Mouse (Mus musculus): ENCODE data around the gene Gm5105. TPM values are rescaled to one million over a fixed set of nuclear protein-coding genes. Genes with fewer than 3 reads are reported as not detected.
A peak's percentile ranks its signal among the peaks of the same experiment; 100 is the strongest.

Gm5105 gene
- under 1 TPM in 1 of 2 experiments, not detected in 1; 0.30 TPM for total RNA-seq (2021)

DNA sequence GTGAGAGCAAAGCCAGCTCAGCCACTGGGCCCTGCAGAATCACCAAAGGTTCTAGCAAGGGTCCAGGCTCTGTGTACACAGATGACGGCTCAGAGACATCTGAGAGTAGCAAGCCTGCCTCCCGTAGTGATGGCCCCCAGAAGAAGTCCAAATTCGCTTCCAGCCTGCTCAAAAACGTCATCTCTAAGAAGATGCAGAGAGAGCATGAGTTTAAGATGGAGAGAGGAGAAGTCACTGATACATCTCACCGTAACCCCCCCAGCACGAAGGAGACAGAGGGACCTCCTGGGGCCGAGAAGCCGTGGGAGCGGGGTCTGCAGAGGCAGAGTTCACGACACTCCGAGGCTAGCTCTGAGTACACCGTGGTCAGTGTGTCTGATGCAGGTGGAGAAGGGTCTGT, at the start of gene Gm5105:
Gm5105 (minus strand) TSS at position 101 of the 400 bp plus-strand sequence.
- no peak for DNase-seq

DNA sequence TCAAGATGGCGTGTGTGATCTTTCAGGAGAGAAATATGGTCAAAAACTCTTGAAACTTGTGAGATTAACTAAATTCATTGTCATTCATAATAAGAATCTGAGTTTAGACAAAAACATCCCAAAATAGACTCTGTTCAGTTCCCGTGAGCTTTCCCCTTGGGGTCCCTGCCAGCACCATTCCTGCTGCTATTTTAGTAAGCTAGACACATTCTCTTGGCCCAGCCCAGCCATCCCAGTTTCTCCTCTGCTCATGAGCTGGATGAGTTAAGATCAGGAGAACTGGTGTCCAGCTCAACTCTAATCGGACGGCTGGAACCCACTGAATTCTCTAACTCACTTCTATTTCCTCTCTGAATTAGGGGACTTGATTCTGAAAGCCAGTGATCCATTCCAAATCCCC, 49.7 kb upstream of the Gm5105 start:
- DNase-seq = no peak

DNA sequence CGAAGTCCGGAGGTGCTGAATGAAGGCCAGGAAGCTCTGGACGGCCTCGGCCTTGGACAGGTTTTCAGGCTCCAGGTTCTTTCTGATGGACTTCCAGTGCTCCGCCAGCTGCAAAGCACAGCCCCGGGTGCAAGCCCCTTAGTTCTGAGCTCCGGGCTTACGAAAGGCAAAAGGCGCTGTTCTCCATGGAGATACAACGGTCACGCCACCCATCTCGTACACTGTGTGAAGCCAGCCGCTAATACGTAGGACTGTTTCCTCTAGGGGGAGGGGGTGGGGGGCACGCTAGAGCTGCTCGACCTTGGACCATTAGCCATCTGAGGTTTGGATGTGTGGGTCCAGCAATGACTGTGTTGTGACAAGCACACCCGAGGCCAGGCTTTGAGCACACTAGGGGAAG, 46.9 kb upstream of the Gm5105 start:
- no peak for DNase-seq

DNA sequence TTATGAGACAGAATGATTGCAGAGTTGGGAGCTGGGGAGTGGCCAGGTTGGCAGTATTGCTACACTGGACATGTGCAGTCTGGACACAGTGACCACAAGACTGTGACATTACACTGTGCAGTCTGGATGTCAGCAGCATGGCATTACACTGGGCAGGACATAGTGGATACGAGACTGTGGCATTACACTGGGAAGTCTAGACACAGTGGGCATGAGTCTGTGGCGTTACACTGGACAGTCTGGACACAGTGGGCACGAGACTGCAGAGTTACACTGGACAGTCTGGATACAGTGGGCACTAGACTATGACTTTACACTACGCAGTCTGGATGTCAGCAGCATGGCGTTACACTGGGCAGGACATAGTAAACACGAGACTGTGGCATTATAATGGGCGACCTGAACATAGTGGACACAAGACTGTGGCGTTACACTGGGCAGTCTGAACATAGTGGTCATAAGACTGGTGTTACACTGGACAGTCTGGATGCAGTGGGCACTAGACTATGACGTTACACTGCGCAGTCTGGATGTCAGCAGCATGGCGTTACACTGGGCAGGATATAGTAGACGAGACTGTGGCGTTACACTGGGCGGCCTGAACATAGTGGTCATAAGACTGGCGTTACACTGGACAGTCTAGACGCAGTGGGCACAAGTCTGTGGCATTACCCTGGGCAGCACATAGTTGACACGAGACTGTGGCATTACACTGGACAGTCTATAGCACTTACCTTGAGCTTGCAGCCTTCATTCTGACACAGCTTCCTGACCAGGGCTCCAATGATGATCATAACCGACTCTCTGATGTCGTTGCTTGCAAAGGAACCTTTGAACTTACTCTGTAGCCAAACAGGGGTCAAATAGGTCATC, 44.0 kb upstream of the Gm5105 start:
- no peak for DNase-seq

DNA sequence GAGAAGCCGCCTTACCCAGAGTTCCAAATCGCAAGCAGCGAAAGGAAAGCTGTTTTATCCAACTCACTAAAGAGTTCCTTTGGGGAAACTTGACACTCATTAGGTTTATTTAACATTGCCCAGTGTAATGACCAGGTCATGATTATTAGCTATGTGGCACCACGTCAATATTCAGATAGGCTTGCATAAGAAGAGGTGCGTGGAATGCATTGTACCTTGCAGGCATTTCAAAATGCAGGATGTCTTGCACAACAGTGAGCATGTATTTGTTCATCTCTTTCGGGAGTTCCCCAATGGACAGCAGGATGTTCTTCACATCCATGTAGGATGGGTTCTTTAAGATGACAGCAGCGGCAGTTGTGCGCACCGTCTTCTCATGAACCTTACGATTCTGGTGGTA, 39.7 kb upstream of the Gm5105 start:
- DNase-seq = no peak

DNA sequence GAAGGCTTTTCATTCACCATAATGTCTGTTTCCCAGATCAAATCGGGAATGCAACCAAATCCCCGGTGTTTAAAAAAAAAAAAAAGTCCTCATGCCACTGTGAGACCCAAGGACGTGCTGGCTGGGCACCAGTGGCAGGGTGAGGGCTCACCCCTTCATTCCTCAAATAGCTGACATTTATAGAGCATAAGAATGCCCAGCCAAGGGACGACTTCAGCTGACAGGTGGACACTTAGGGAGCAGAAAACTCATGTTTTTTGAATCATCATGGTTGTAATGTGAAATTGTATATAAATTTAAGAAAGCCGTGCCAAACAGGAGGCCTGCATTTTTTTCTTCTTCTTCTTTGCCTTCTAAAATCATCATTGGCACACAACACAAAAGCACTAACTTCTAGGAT, 37.9 kb upstream of the Gm5105 start:
- no peak for DNase-seq

DNA sequence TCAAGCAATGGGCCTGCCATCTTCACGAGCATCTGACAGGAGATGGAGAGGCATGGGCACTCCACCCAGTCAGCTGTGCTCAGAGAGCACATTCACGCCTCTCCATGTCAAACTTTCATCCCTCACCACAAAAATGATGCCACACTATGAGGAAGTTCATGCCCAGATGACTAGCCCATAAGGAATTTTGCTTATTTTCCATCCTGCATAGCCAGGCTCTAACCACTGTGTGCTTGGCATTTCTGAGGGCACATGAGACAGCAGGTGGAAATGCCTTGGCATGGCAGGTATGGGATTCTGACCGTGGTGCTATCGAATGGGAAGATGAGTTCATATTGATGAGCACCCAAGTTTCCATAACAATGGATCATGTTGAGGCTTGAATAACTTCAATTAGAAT, 36.5 kb upstream of the Gm5105 start:
- DNase-seq = no peak

DNA sequence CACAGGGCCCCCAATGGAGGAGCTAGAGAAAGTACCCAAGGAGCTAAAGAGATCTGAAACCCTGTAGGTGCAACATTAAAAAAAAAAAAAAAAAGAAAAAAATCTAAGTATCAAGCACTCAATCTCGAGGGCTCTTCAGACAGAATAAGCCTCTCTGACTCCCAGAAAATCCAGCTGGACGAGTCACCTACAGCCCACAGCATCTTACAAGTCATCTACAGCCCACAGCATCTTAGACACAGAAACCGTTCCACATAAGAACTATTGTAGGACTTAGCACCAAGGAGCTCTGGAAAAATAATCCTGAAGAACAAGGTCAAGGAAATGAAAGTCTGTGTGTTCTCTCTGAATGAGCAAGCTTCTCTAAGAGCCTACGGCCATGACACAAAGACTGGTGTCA, 34.7 kb upstream of the Gm5105 start:
- DNase-seq = no peak

DNA sequence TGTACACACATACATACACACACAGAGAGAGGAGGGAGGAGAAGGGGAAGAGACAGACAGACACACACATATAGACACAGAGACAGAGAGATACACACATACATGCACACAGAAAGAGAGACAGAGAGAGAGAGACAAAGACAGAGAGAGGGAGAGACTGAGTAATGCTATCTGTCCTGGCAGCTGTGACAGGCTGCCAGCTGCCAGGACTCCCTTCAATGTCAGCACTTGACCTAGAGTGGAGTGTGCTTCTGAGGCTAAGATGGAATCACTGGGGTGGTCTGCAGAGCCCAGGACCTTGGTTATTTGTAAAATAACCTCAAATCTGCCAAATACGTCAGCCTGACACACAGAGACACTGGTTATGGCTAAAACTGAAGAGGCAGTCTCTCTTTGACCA, 30.5 kb upstream of the Gm5105 start:
- no peak for DNase-seq

DNA sequence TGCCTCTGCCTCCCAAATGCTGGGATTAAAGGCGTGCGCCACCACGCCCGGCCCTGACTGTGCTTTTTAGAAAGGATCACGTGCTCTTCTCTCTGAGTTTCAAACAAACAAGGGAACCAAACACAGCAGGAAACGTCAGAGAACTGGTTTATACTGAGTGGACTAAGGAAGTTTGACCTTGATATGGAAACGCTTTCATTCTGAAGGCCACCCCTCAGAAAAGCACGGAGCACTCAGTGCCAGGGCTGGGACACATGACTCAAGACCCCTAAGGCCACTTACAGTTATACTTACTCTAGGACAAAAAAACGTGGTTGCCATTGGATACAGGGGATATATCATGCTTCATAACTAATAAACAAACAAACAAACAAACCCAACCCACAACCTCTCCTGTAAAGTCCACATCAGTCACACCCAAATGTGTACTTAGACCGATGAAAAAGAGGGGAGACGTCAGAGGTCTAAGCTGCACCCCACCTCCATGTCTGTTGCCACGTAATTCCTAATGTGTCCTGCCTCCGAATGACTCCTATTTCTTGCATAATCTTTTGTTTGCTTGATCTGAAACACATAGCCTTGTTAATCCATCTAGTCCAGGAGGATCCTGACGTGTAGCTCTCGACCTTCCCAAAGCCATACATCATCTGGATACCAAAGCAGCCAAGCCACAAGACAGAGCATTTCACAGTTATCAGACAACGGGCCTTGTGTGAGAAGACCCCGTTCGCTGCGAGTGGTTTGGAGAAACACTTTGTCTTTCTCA, 29.3 kb upstream of the Gm5105 start:
- DNase-seq = no peak

DNA sequence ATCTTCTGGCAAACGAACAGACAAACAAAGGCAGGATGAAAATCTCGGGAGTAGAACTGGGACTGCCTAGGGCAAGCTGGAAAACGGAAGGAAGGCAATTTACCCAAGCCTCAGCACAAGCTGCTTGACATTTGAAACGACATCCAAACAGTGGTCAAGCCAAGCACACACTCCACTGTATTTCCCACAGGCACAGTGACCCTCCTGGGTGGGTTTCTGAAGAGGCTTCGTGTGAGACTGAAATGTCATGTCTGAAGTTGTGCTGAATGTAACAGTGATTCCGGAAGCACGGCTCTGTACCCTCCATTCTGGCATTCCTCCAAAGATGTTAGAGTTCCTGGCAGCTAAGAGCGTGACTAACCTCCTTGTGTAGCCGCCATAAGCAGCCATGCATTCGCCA, 28.5 kb upstream of the Gm5105 start:
- DNase-seq = no peak

DNA sequence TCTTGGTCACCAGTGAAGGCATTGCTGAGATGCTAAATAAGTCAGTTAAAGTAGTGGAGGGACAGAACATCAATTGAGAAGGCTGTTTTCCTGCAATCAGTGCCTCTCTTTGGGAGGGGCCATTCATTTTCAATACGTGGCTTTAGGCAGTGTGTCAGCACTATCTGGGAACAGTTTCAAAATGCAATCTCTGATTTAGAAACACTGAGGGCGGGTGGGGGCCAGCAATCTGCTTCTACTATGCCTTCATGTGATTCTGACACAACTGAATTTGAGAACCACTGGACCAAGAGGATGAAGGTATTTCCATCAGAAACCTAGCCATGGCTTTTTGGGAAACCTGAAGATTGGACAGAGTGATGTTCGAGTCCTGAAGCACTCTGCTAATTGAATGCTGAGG, 28.1 kb upstream of the Gm5105 start:
- peak; percentile 60 to 61 for DNase-seq

DNA sequence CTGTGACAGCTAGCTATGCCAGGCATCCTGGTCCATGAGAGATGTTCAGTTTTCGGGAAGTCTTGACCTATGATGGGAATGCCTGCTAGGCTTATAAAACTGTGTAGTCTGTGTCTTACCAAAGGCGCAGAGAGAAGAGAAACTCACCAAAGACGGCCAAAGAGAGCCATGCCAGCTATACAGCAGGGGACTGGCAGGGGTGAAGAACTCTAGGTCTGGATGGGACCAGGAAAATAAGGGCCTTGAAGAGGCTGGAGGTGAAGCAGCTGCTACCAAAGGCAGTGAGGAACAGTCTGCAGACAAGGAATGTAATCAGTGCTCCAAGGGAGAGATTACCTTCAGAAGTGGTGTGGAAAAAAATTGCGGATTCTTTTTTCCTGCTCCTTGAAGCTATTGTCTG, 16.7 kb upstream of the Gm5105 start:
- DNase-seq = no peak

DNA sequence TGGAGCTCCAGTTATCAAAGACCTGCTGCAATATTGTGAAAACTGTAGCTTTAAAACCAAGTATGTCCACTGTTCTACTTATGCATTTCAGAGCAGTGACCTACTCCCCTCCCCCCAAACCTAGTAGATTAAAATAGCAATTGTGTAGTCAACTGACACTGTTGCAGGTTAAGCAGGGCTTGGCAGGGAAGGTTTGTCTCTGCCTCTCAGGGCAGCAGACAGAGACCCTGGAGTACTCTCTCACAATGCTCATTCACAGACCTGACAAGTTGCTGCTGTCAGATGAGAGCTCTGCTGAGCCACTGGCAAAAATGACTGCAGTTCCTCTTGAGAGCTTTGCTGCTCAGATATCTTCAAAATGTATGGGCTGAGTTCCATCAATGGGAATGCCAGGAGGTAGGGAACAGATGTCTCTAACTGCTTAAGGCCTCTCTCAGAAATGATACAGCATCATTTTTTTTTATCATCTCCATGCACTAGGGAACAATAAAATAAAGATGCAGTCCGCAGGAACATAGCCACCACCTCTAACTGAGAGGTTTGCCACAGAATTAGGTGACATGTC, 16.0 kb upstream of the Gm5105 start:
- DNase-seq = no peak

DNA sequence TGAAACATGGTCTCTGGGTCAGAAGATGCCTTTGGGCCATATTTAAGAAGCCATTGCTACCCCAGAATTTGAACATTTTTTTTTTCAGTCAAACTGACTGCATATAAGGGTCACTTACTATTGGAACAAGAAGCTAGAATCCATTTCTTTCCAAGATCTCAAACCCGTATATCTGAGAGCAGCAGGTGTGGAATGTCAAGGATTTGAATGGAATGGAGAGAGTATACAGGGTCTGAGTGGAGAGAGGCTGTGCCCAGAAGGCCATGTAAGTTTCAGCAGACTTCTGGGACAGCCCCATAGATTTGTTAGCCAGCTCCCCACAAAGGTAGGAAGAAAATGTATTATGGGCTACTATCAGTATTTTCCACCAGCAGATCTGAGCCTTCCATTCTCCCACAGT, 11.5 kb upstream of the Gm5105 start:
- no peak for DNase-seq

DNA sequence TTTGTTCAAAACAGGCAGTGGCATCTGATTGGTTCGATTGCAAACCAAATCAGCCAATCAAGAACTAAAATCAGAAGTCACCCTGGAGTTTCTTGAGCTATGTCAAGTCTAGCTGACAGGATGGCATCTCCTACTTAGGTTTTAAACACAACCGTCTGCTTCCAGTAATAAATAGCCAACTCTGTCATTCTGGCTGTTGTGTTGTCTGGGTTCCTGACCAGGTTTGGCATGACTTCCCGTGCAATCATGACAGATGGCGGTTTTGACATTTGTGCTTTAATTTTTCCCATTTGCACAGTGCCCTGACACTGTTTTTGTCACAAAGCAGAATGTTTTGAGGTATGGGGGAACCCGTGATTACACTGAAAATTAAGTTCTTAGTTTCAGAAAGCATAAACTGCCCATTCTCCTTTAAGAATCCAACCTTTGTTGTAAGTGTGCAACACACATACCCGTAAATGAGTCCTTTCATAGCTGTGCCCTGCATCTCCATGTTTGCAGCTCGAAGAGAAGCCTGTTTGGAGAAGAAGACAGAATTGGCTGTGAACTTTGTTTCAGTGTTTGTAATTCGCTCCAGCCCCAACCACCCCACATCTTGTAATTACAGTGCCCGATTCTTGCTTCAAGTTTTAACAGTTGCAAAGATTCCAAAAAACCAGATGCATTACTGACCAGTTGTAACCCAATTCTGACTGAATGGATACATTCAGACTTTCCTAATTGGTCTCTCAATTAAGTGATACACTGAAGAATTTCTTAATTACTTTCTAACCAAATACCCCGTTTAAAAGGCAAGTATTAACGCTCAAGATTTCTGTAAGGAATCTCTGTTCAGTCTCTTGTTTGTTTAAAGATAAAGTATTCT, 10.5 kb upstream of the Gm5105 start:
- no peak for DNase-seq

DNA sequence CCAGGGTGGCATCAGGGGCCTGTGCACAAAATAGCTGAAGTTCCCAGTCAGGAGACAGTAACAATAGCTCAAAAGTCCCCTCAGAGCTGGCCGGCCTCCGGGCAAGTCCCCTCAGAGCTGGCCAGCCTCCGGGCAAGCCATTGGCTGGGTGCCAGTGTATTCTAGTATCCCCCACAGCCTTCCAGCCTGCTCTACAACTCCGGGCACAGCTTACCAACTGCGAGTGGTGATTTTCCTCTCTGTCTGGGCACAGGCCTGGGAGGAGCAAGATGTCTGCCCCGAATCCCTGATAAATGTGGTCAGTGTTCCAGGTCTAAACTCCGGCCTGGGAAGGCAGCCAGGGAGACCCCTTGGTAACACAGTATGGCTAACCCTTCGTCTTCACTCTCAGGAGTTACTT, 8.0 kb upstream of the Gm5105 start:
- DNase-seq = peak in 1 of 2 experiments; percentile 39

DNA sequence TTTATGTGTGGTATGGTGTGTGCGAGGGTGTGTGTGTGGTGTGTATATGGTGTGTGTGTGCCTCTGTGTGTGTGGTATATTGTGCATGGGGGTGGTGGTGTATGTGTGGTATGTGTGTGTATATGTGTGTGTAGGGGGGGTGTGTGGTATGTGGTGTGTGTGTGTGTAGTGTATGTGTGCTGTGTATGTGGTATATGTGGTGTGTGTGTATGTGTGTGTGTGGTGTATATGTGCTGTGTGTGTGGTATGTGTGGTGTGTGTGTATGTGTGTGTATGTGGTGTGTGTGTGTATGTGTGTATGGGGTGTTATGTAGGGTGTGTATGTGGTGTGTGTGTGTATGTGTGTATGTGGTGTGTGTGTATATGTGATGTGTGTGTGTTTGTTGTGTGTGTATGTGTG, 7.0 kb upstream of the Gm5105 start:
- no peak for DNase-seq

DNA sequence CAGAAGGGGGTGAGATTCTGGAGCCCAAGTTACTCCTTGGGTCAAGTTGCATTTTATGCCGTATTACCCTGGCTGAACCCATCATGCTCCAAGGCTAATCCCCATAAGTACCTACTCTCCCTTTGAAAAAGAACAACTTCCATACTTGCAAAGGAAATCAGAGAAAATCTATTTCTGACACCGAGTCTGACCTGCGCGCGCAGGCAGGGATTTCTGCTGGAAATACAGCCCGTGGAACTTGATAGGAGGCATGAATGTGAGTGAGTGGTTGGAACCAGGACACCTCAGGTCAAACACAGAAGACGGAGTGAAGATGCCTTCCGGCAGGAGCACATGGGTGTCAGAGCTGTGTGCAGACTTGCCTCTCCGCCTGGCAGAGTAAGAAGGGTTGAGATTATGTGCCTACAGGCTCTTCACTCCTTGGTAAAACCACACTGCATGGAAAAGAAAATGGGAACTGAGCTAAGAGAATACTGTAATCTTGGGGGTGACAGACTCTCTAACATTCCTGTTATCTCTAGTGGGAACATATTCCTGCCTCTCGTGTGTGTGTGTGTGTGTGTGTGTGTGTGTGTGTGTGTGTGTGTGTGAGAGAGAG, 4.4 kb upstream of the Gm5105 start:
- DNase-seq = no peak

DNA sequence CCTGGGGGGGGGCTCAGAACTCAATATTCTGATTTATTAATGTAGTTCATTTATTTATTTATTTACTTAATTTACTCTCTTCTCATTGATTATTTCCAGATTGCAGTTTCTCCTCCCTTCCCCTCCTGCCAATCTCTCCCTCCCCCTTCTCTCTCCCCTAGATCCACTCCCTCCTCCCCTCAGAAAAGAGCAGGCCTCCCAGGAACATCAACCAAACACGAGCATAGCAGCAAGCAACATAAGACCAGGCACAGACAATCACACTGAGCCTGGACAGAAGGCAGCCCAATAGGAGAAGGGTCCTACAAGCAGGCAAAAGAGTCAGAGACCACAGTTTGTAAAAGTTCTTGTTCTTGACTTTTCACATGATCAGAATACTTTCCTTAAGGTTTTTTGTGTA, 3.8 kb upstream of the Gm5105 start:
- no peak for DNase-seq

DNA sequence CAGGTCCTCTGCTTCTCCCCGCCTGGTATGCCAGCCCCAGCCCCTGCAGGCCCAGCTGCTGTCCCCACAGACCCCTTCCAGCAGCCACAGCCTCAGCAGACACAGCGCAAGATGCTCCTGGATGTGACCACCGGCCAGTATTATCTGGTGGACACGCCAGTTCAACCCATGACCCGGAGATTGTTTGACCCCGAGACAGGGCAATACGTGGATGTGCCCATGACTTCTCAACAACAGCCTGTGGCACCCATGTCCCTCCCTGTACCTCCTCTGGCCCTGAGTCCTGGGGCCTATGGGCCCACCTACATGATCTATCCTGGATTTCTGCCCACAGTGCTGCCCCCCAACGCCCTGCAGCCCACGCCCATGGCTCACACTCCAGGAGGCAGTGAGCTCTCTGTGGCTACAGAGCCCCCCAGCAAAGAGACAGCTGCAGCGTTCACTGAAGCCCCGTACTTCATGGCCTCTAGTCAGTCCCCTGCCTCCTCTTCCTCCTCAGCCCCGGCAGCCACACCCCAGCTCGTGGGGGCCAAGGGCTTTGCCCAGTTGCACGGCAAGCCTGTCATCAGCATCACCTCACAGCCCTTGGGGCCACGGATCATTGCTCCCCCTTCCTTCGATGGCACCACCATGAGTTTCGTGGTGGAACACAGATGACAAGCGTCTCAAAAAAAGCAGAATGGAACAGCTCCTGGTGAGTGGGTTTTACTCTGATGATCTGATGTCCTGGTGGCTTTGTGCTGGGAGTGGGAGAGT, 2.7 kb upstream of the Gm5105 start:
- no peak for DNase-seq

Measured in layer of hippocampus, postnatal 36 days (tissue).